Mouse (Mus musculus): ENCODE data around the gene Gm10717. TPM values are rescaled to one million over a fixed set of nuclear protein-coding genes. Genes with fewer than 3 reads are reported as not detected.
"Not testable (repeated sequence)": the region's sequence is repeated elsewhere in the genome, so short reads cannot be mapped to it uniquely, and the experiment has no call there.

The Gm10717 gene
- 1.4 TPM in 1 of 2 replicates, not detected in the other for total RNA-seq (2014; fragmentation: Nextera tagmentation)
- 51.8 and 65.5 TPM in 2 replicates for total RNA-seq (2017)
- 0.14 and 0.45 TPM in 2 replicates for polyA plus RNA-seq (2012)

DNA sequence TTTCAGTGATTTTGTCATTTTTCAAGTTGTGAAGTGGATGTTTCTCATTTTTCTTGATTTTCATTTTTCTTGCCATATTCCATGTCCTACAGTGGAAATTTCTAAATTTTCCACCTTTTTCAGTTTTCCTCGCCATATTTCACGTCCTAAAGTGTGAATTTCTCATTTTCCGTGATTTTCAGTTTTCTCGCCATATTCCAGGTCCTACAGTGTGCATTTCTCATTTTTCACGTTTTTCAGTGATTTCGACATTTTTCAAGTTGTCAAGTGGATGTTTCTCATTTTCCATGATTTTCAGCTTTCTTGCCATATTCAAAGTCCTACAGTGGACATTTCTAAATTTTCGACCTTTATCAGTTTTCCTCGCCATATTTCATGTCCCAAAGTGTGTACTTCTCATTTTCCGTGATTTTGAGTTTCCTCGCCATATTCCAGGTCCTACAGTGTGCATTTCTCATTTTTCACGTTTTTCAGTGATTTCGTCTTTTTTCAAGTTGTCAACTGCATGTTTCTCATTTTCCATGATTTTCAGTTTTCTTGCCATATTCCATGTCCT is at the start of gene Gm10717:
Gene Gm10717 (plus strand): TSS at position 506 of the 556 bp plus-strand sequence.
- not testable (repeated sequence) for H3K36me3 ChIP-seq (replicated peaks); H3K4me3 ChIP-seq (ENCODE audit: low read depth, low read length); H3K27me3 ChIP-seq (ENCODE audit: insufficient read depth, low read length); ATAC-seq (ENCODE audit: extremely low read depth, insufficient number of reproducible peaks, low FRiP score, poor library complexity, severe bottlenecking); H3K9me3 ChIP-seq (replicated peaks); DNase-seq (ENCODE audit: low spot score); H3K4me1 ChIP-seq (ENCODE audit: insufficient read depth, low read depth, low read length)

DNA sequence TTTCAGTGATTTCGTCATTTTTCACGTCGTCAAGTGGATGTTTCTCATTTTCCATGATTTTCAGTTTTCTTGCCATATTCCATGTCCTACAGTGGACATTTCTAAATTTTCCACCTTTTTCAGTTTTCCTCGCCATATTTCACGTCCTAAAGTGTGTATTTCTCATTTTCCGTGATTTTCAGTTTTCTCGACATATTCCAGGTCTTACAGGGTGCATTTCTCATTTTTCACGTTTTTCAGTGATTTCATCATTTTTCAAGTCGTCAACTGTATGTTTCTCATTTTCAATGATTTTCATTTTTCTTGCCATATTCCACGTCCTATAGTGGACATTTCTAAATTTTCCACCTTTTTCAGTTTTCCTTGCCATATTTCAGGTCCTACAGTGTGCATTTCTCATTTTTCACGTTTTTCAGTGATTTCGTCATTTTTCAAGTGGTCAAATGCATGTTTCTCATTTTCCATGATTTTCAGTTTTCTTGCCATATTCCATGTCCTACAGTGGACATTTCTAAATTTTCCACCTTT is 24.7 kb upstream of the Gm10717 start, which contains the start of gene Gm10722:
Gene Gm10722 (plus strand): TSS at position 478 of the 528 bp plus-strand sequence.
- not testable (repeated sequence) for DNase-seq (ENCODE audit: low spot score); H3K9me3 ChIP-seq (replicated peaks)

DNA sequence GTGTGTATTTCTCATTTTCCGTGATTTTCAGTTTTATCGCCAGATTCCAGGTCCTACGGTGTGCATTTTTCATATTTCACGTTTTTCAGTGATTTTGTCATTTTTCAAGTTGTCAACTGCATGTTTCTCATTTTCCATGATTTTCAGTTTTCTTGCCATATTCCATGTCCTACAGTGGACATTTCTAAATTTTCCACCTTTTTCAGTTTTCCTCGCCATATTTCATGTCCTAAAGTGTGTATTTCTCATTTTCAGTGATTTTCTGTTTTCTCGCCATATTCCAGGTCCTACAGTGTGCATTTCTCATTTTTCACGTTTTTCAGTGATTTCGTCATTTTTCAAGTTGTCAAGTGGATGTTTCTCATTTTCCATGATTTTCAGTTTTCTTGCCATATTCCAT is 24.2 kb upstream of the Gm10717 start:
- H3K36me3 ChIP-seq (replicated peaks); ATAC-seq (ENCODE audit: extremely low read depth, insufficient number of reproducible peaks, low FRiP score, poor library complexity, severe bottlenecking); DNase-seq (ENCODE audit: low spot score); H3K4me3 ChIP-seq (ENCODE audit: low read depth, low read length); H3K9me3 ChIP-seq (replicated peaks); H3K4me1 ChIP-seq (ENCODE audit: insufficient read depth, low read depth, low read length); H3K27me3 ChIP-seq (ENCODE audit: insufficient read depth, low read length): not testable (repeated sequence)

More for the DNA sequence above, 24.7 kb upstream of the Gm10717 start, which contains the start of gene Gm10722:
- not testable (repeated sequence) for H3K4me3 ChIP-seq (ENCODE audit: low read depth, low read length); H3K27me3 ChIP-seq (ENCODE audit: insufficient read depth, low read length); H3K36me3 ChIP-seq (replicated peaks); H3K4me1 ChIP-seq (ENCODE audit: insufficient read depth, low read depth, low read length); ATAC-seq (ENCODE audit: extremely low read depth, insufficient number of reproducible peaks, low FRiP score, poor library complexity, severe bottlenecking)

DNA sequence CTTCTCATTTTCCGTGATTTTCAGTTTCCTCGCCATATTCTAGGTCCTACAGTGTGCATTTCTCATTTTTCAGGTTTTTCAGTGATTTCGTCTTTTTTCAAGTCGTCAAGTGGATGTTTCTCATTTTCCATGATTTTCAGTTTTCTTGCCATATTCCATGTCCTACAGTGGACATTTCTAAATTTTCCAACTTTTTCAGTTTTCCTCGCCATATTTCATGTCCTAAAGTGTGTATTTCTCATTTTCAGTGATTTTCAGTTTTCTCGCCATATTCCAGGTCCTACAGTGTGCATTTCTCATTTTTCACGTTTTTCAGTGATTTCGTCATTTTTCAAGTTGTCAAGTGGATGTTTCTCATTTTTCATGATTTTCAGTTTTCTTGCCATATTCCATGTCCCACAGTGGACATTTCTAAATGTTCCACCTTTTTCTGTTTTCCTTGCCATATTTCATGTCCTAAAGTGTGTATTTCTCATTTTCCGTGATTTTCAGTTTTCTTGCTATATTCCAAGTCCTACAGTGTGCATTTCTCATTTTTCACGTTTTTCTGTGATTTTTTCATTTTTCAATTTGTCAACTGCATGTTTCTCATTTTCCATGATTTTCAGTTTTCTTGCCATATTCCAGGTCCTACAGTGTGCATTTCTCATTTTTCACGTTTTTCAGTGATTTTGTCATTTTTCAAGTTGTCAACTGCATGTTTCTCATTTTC is 23.1 kb upstream of the Gm10717 start:
- not testable (repeated sequence) for H3K9me3 ChIP-seq (replicated peaks); H3K4me3 ChIP-seq (ENCODE audit: low read depth, low read length); H3K36me3 ChIP-seq (replicated peaks); H3K27me3 ChIP-seq (ENCODE audit: insufficient read depth, low read length); H3K4me1 ChIP-seq (ENCODE audit: insufficient read depth, low read depth, low read length); DNase-seq (ENCODE audit: low spot score)
- ATAC-seq (ENCODE audit: extremely low read depth, insufficient number of reproducible peaks, low FRiP score, poor library complexity, severe bottlenecking) = peak; percentile 40

DNA sequence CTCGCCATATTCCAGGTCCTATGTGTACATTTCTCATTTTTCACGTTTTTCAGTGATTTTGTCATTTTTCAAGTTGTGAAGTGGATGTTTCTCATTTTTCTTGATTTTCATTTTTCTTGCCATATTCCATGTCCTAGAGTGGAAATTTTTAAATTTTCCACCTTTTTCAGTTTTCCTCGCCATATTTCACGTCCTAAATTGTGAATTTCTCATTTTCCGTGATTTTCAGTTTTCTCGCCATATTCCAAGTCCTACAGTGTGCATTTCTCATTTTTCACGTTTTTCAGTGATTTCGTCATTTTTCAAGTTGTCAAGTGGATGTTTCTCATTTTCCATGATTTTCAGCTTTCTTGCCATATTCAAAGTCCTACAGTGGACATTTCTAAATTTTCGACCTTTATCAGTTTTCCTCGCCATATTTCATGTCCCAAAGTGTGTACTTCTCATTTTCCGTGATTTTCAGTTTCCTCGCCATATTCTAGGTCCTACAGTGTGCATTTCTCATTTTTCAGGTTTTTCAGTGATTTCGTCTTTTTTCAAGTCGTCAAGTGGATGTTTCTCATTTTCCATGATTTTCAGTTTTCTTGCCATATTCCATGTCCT is 22.3 kb upstream of the Gm10717 start, which contains the start of gene Gm11168:
Gene Gm11168 (plus strand): TSS at position 553 of the 603 bp plus-strand sequence.
- H3K36me3 ChIP-seq (replicated peaks); DNase-seq (ENCODE audit: low spot score); ATAC-seq (ENCODE audit: extremely low read depth, insufficient number of reproducible peaks, low FRiP score, poor library complexity, severe bottlenecking); H3K4me1 ChIP-seq (ENCODE audit: insufficient read depth, low read depth, low read length); H3K27me3 ChIP-seq (ENCODE audit: insufficient read depth, low read length); H3K4me3 ChIP-seq (ENCODE audit: low read depth, low read length): not testable (repeated sequence)
- peaks cover 11% of the 10 kb centered on the region for H3K9me3 ChIP-seq (replicated peaks)

DNA sequence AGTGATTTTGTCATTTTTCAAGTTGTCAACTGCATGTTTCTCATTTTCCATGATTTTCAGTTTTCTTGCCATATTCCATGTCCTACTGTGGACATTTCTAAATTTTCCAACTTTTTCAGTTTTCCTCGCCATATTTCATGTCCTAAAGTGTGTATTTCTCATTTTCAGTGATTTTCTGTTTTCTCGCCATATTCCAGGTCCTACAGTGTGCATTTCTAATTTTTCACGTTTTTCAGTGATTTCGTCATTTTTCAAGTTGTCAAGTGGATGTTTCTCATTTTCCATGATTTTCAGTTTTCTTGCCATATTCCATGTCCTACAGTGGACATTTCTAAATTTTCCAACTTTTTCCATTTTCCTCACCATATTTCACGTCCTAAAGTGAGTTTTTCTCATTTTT is 19.0 kb upstream of the Gm10717 start:
- H3K4me3 ChIP-seq (ENCODE audit: low read depth, low read length); H3K36me3 ChIP-seq (replicated peaks); H3K4me1 ChIP-seq (ENCODE audit: insufficient read depth, low read depth, low read length); DNase-seq (ENCODE audit: low spot score); H3K27me3 ChIP-seq (ENCODE audit: insufficient read depth, low read length): not testable (repeated sequence)
- peak; percentile 30 for ATAC-seq (ENCODE audit: extremely low read depth, insufficient number of reproducible peaks, low FRiP score, poor library complexity, severe bottlenecking)
- peaks cover 11% of the 10 kb centered on the region for H3K9me3 ChIP-seq (replicated peaks)

DNA sequence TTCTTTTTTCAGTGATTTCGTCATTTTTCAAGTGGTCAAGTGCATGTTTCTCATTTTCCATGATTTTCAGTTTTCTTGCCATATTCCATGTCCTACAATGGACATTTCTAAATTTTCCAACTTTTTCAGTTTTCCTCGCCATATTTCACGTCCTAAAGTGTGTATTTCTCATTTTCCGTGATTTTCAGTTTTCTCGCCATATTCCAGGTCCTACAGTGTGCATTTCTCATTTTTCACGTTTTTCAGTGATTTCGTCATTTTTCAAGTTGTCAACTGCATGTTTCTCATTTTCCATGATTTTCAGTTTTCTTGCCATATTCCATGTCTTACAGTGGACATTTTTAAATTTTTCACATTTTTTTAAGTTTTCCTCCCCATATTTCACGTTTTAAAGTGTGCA is 18.6 kb upstream of the Gm10717 start:
- H3K4me3 ChIP-seq (ENCODE audit: low read depth, low read length); H3K4me1 ChIP-seq (ENCODE audit: insufficient read depth, low read depth, low read length); H3K27me3 ChIP-seq (ENCODE audit: insufficient read depth, low read length); DNase-seq (ENCODE audit: low spot score); H3K36me3 ChIP-seq (replicated peaks); ATAC-seq (ENCODE audit: extremely low read depth, insufficient number of reproducible peaks, low FRiP score, poor library complexity, severe bottlenecking): not testable (repeated sequence)
- H3K9me3 ChIP-seq (replicated peaks) = peaks cover 11% of the 10 kb centered on the region

DNA sequence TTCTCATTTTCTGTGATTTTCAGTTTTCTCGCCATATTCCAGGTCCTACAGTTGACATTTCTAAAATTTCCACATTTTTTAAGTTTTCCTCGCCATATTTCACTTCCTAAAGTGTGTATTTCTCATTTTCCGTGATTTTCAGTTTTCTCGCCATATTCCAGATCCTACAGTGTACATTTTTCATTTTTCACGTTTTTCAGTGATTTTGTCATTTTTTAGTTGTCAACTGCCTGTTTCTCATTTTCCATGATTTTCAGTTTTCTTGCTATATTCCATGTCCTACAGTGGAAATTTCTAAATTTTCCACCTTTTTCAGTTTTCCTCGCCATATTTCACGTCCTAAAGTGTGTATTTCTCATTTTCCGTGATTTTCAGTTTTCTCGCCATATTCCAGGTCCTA is 17.9 kb upstream of the Gm10717 start:
- not testable (repeated sequence) for H3K27me3 ChIP-seq (ENCODE audit: insufficient read depth, low read length); H3K4me1 ChIP-seq (ENCODE audit: insufficient read depth, low read depth, low read length); H3K36me3 ChIP-seq (replicated peaks); DNase-seq (ENCODE audit: low spot score); H3K9me3 ChIP-seq (replicated peaks); H3K4me3 ChIP-seq (ENCODE audit: low read depth, low read length)
- ATAC-seq (ENCODE audit: extremely low read depth, insufficient number of reproducible peaks, low FRiP score, poor library complexity, severe bottlenecking) = peak; percentile 7; the same call in 1 of the 2 replicates

DNA sequence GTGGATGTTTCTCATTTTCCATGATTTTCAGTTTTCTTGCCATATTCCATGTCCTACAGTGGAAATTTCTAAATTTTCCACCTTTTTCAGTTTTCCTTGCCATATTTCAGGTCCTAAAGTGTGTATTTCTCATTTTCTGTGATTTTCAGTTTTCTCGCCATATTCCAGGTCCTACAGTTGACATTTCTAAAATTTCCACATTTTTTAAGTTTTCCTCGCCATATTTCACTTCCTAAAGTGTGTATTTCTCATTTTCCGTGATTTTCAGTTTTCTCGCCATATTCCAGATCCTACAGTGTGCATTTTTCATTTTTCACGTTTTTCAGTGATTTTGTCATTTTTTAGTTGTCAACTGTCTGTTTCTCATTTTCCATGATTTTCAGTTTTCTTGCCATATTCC is 15.9 kb upstream of the Gm10717 start:
- H3K27me3 ChIP-seq (ENCODE audit: insufficient read depth, low read length); H3K36me3 ChIP-seq (replicated peaks); H3K4me3 ChIP-seq (ENCODE audit: low read depth, low read length); DNase-seq (ENCODE audit: low spot score); H3K9me3 ChIP-seq (replicated peaks); H3K4me1 ChIP-seq (ENCODE audit: insufficient read depth, low read depth, low read length): not testable (repeated sequence)
- ATAC-seq (ENCODE audit: extremely low read depth, insufficient number of reproducible peaks, low FRiP score, poor library complexity, severe bottlenecking) = peak; percentile 17

DNA sequence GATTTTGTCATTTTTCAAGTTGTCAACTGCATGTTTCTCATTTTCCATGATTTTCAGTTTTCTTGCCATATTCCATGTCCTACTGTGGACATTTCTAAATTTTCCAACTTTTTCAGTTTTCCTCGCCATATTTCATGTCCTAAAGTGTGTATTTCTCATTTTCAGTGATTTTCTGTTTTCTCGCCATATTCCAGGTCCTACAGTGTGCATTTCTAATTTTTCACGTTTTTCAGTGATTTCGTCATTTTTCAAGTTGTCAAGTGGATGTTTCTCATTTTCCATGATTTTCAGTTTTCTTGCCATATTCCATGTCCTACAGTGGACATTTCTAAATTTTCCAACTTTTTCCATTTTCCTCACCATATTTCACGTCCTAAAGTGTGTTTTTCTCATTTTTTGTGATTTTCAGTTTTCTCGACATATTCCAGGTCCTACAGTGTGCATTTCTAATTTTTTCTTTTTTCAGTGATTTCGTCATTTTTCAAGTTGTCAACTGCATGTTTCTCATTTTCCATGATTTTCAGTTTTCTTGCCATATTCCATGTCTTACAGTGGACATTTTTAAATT is 13.1 kb upstream of the Gm10717 start:
- H3K4me3 ChIP-seq (ENCODE audit: low read depth, low read length); H3K36me3 ChIP-seq (replicated peaks); H3K9me3 ChIP-seq (replicated peaks); H3K27me3 ChIP-seq (ENCODE audit: insufficient read depth, low read length); DNase-seq (ENCODE audit: low spot score); H3K4me1 ChIP-seq (ENCODE audit: insufficient read depth, low read depth, low read length): not testable (repeated sequence)
- ATAC-seq (ENCODE audit: extremely low read depth, insufficient number of reproducible peaks, low FRiP score, poor library complexity, severe bottlenecking) = peak; percentile 36; the same call in 1 of the 2 replicates

DNA sequence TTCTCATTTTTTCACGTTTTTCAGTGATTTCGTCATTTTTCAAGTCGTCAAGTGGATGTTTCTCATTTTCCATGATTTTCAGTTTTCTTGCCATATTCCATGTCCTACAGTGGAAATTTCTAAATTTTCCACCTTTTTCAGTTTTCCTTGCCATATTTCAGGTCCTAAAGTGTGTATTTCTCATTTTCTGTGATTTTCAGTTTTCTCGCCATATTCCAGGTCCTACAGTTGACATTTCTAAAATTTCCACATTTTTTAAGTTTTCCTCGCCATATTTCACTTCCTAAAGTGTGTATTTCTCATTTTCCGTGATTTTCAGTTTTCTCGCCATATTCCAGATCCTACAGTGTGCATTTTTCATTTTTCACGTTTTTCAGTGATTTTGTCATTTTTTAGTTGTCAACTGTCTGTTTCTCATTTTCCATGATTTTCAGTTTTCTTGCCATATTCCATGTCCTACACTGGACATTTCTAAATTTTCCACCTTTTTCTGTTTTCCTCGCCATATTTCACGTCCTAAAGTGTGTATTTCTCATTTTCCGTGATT is 12.4 kb upstream of the Gm10717 start, which contains the start of gene Gm10721:
Gene Gm10721 (plus strand): TSS at position 408 of the 547 bp plus-strand sequence.
- not testable (repeated sequence) for H3K36me3 ChIP-seq (replicated peaks); DNase-seq (ENCODE audit: low spot score); H3K4me3 ChIP-seq (ENCODE audit: low read depth, low read length); H3K27me3 ChIP-seq (ENCODE audit: insufficient read depth, low read length); H3K9me3 ChIP-seq (replicated peaks); H3K4me1 ChIP-seq (ENCODE audit: insufficient read depth, low read depth, low read length)
- ATAC-seq (ENCODE audit: extremely low read depth, insufficient number of reproducible peaks, low FRiP score, poor library complexity, severe bottlenecking) = peak; percentile 34

Measured in G1E (cell line).